Mouse (Mus musculus) small intestine, adult 2 months (tissue): Measurements from ENCODE around the gene 1700025G04Rik.

Experiments used
- CTCF ChIP-seq: fragments of 200-500 bp; IDR thresholded peaks from 2 replicates; pipeline ENCODE4 v1.5.1; 2012; ENCODE audit warnings: low read depth, mild to moderate bottlenecking, control low read depth, inconsistent platforms, low read length, moderate library complexity, mixed read lengths; ENCODE audit not compliant: insufficient replicate concordance, insufficient read length; ENCODE audit errors: extremely low read depth
- POLR2A ChIP-seq: fragments of 200-500 bp; IDR thresholded peaks from 2 replicates; pipeline ENCODE4 v1.6.1; 2012; ENCODE audit warnings: low read depth, mild to moderate bottlenecking, control low read depth, inconsistent platforms, low read length, moderate library complexity

- no peak for TF ChIP-seq POLR2A
- TF ChIP-seq CTCF, result no peak
Measured at GRCm38 (mm10) chr1:151819190-151819589, 270.7 kb downstream of the 1700025G04Rik start.
